ENCODE assay signal across 9 mouse cellular contexts in genomic region chr10:53527838-53528773, GRCm38 (mm10).
A peak's percentile ranks its signal among the peaks of the same experiment; 100 is the strongest.
DNase-seq lines count a peak whose midpoint lies in the region; ATAC-seq lines count a peak whose summit lies in the region.
"Had no signal": no experiment of that assay in that cellular context is flagged by ENCODE, and none has a peak within 500 bp of the region (broad histone marks: within the 10 kb centered on the region; RNA-seq: fewer than 3 reads in every experiment).

No protein-coding gene starts in this region.

- no peaks in the 10 kb centered on the region for H3K4me1 ChIP-seq in kidney, embryonic 16.5 days (ENCODE audit: insufficient read depth, low read length)
- H3K4me1 ChIP-seq in limb, embryonic 13.5 days: no peaks in the 10 kb centered on the region
- H3K4me1 ChIP-seq: embryonic facial prominence, embryonic 13.5 days had no signal

- H3K9ac ChIP-seq in kidney, embryonic 16.5 days (replicated peaks; ENCODE audit: low read length): no peak overlapping the region
- no peak overlapping the region for H3K9ac ChIP-seq in limb, embryonic 13.5 days
- H3K9ac ChIP-seq: embryonic facial prominence, embryonic 13.5 days had no signal

- no peak overlapping the region for H3K27ac ChIP-seq in kidney, embryonic 16.5 days (ENCODE audit: low read length)
- H3K27ac ChIP-seq in limb, embryonic 13.5 days: no peak overlapping the region
- H3K27ac ChIP-seq: embryonic facial prominence, embryonic 13.5 days had no signal

- H3K27me3 ChIP-seq in kidney, embryonic 16.5 days (ENCODE audit: insufficient read depth, low read length): no peaks in the 10 kb centered on the region
- no peaks in the 10 kb centered on the region for H3K27me3 ChIP-seq in limb, embryonic 13.5 days
- H3K27me3 ChIP-seq: embryonic facial prominence, embryonic 13.5 days had no signal

- no peak overlapping the region for H3K4me3 ChIP-seq in kidney, embryonic 16.5 days (ENCODE audit: low read length)
- H3K4me3 ChIP-seq in limb, embryonic 13.5 days: no peak overlapping the region
- H3K4me3 ChIP-seq: embryonic facial prominence, embryonic 13.5 days had no signal

- DNase-seq in 416B (ENCODE audit: low read depth): peak; percentile 60
- peak; percentile 39 for DNase-seq in R1 (ENCODE audit: low read depth, low spot score)
- DNase-seq in cerebellum, postnatal 36 days: peak; percentile 51 to 63
- peak; percentile 68 for DNase-seq in gastrocnemius, postnatal 10 days
- DNase-seq in naive thymus-derived CD4-positive, alpha-beta T cell, adult 2 months (ENCODE audit: low read depth): peak; percentile 42
- peak; percentile 59 for DNase-seq in telencephalon, adult 2 months (ENCODE audit: low read depth, low spot score)

- H3K9me3 ChIP-seq in kidney, embryonic 16.5 days (ENCODE audit: low read length): no peaks in the 10 kb centered on the region
- no peaks in the 10 kb centered on the region for H3K9me3 ChIP-seq in limb, embryonic 13.5 days
- H3K9me3 ChIP-seq: embryonic facial prominence, embryonic 13.5 days had no signal

- 30% methylated on average over 6 of the region's 6 CpGs for WGBS in kidney, embryonic 16.5 days
- WGBS in limb, embryonic 13.5 days: 38% methylated on average over 6 of the region's 6 CpGs

- H3K4me2 ChIP-seq in kidney, embryonic 16.5 days (replicated peaks; ENCODE audit: low read depth, low read length): no peak overlapping the region
- no peak overlapping the region for H3K4me2 ChIP-seq in limb, embryonic 13.5 days (replicated peaks)
- H3K4me2 ChIP-seq: embryonic facial prominence, embryonic 13.5 days had no signal

- H3K36me3 ChIP-seq in kidney, embryonic 16.5 days (ENCODE audit: insufficient read depth, low read length): no peaks in the 10 kb centered on the region
- H3K36me3 ChIP-seq in limb, embryonic 13.5 days: no peaks in the 10 kb centered on the region
- H3K36me3 ChIP-seq: embryonic facial prominence, embryonic 13.5 days had no signal

- ATAC-seq in kidney, embryonic 16.5 days (ENCODE audit: low FRiP score, low TSS enrichment): peak; percentile 71; the same call in 1 of the 2 replicates
- peak; percentile 68 for ATAC-seq in limb, embryonic 13.5 days (ENCODE audit: low FRiP score, low read depth)
